Mouse (Mus musculus) spleen, postnatal 4 days (tissue): ENCODE measurements at regions not wholly inside any gene's neighbourhood (a gene's known extent, or its start where the extent isn't known, plus 50 kb on each side); places are given as distances from the start of the nearest gene placed in this dataset.

ENCODE experiments used
- DNase-seq, 2 experiments: peaks; one replicate each; pipeline ENCODE4 v3.0.0; 2022; ENCODE audit warnings: low spot score in 2 of 2

DNA sequence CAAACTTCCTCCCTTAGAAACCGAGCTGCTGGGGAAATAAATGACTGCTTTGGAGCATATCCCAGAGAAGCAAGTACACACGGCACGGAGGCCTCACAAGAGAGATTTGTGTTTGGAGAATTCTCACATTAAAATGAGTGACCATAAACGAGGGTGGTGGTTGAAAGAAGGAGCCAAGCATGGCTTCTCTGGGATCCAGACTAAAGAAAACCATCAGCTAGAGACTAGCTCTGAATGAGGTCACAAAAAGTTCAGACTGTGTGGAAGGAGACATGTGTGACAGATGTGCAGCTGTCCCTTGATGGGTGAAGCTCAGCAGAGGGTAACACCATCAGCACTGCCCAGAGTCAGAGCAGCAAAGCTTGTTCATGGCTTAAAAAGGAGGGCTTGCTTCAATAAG is 89.4 kb upstream of the Tenm4 start:
- no peak for DNase-seq

DNA sequence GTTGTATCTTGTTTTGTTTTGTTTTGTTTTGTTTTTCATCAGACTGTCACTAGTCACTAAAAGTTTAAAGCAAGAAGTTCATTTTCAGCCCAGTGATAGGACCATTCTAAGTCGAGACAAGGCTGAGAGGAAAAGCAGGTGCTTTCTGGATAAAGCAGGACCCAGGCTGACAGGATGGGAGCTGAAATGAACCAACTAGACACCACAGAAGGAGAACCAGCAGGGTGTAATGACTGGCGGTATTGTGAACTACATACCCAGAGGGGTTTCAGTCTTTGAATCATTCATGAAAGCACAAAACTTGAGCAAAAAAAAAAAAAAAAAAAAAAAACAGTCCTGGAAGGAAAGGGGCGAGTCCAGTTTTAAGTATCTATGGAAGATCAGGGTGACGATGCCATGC is 75.9 kb upstream of the Tenm4 start:
- no peak for DNase-seq

DNA sequence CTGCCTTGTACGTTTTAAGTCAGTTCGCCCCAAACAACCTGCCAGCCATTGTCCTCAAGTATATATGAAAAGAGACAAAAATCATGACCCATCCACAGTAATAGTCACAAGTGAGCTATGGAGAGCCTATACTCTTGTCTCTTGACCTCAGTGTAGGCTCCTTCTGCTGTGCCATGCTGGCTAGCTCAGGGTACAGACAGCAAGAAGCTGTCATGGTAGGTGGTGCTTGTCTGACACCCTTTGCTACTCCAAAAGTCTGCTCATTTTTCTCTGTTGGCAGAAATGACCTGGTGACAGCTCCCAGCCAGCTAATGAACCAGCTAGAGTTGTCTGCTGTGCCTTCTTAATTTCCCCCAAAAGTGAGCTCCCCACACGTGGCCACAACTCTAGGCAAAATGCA is 75.3 kb upstream of the Tenm4 start:
- no peak for DNase-seq

DNA sequence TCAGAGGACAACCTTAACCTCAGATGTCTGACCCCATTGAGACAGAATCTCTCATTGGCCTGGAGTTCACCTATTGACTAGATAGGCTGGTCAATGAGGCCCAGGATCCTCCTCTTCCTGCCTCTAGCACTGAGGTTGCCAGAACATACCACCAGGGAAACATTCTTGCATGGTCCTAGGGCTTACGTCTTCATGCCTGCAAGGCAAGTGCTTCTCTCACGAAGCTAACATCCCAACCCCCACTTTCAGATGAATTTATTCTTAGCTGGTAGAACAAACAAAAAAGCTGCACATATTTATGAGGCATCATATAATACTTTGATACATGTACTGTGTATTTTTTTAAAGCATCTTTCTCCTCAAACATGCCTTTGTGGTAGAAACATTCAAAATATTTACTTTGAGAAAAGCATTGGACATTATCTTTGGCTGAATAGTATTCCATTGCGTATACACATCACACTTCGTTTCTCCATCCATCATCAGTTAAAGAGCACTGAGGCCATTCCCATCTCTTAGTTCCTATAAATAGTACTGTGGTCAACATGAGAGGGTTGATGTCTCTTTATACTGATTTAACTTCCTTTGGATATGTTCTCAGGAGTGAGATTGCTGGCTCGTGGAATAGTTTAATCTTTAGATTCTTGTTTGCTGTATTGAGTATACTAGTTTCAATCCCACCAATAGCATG is 72.2 kb upstream of the Tenm4 start:
- DNase-seq = no peak

DNA sequence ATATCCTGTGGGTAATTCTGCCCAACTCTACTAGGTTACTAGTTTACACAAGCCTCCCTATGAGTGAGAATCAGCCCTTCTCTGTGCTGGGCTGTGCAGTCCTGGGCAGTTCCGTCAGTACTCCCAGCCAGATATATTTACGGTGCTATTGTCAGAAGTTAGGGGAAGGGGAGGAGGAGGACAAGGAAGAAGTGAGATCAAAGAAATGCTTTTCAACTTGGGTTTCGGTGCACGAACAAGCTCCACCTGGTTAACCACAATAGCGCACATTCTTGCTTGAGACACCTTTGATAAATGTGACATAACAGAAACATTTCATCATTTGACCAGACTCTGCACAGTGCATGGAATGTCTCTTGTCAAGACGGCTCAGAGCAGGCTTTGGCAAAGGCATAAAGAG is 68.3 kb upstream of the Tenm4 start:
- DNase-seq = no peak

DNA sequence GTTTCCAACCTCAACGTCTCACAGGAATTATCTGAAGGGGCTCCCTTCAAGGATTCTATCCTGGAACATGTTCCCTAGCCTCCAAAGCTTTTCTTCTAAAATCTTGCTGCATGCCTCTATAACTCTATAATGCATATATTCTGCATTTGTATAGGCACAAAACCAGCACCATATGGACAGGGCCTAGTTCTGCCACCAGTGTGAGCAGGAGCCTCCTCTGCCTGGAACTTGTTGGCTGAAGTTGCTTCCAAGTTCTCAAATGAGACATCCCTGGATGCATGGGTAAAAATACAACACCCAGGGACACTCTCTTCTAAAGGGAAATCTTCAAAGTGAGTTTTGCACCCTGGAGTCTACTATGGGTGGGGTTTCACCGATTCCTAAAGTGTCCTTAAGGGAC is 62.3 kb upstream of the Tenm4 start:
- DNase-seq = no peak

DNA sequence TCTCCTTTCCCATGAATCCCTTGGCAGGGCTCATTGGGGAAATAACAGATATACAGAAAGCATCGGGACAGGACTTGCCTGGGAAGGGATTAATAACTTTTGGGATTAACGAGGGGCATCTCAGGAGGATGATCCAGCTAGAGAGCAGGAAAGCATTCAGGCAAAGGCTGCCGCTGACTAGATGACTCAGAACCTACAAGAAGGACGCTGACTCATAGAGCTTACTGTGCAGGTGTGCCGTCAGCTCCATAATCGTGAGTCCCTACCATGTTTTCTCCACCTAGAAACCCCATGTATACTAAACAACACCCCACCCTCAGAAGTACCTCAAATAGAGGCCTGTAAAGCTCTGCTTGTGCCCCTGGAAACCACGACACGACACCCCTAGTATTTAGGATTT is 50.9 kb upstream of the Tenm4 start:
- DNase-seq = no peak
